9 mouse cellular contexts compared by ENCODE assay signal in the genomic region with DNA sequence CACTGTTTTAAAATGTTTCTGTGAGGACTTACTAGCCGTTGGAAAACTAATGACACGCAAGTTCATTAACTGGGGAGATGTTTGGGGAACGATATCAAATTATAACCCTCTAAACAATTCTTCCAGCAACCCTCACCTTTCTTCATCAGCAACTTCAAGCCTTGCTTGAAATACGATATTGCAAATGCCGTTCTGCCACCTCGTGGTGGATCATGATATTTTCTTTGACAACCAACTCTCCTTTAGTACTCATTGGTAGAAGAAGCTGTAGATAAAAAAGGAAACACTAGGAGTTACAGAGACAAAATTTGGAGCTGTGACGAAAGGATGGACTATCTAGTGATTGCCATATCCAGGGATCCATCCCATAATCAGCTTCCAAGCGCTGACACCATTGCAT.
DNase-seq lines count a peak whose midpoint lies in the region; ATAC-seq and TF ChIP-seq lines count a peak whose summit lies in the region.
"Had no signal": no experiment of that assay in that cellular context is flagged by ENCODE, and none has a peak within 500 bp of the region (broad histone marks: within the 10 kb centered on the region; RNA-seq: fewer than 3 reads in every experiment).

No protein-coding gene starts in this region.

- H3K4me1 ChIP-seq in cerebellum, adult 2 months (ENCODE audit: control insufficient read depth, insufficient read depth, low read length) = no peaks in the 10 kb centered on the region
- H3K4me1 ChIP-seq in kidney, adult 2 months (ENCODE audit: control insufficient read depth, insufficient read depth, low read length) = no peaks in the 10 kb centered on the region
- H3K4me1 ChIP-seq in neural tube, embryonic 12.5 days = no peaks in the 10 kb centered on the region
- H3K4me1 ChIP-seq: embryonic facial prominence, embryonic 13.5 days had no signal

- H3K4me2 ChIP-seq in neural tube, embryonic 12.5 days (replicated peaks) = no peak overlapping the region
- H3K4me2 ChIP-seq: embryonic facial prominence, embryonic 13.5 days had no signal

- H3K9me3 ChIP-seq in neural tube, embryonic 12.5 days = no peaks in the 10 kb centered on the region
- H3K9me3 ChIP-seq: embryonic facial prominence, embryonic 13.5 days had no signal

- no peak overlapping the region for H3K4me3 ChIP-seq in cerebellum, adult 2 months (replicated peaks; ENCODE audit: insufficient read depth, low read depth, low read length)
- no peak overlapping the region for H3K4me3 ChIP-seq in kidney, adult 2 months (ENCODE audit: insufficient read depth, low read depth, low read length)
- H3K4me3 ChIP-seq in neural tube, embryonic 12.5 days = no peak overlapping the region
- H3K4me3 ChIP-seq: embryonic facial prominence, embryonic 13.5 days had no signal

- DNase-seq in urinary bladder, adult 18-20 months (ENCODE audit: low spot score in 2 of 2) = peak; percentile 16 to 30
- no peak for DNase-seq in urinary bladder, postnatal 4 days (ENCODE audit: low spot score in 2 of 2)
- peak; percentile 58 to 59 for DNase-seq in cerebellum, adult 2 months
- peak; percentile 73 for DNase-seq in kidney, adult 2 months
- peak; percentile 68 for DNase-seq in left cerebral cortex, postnatal 4 days

- no peak overlapping the region for H3K9ac ChIP-seq in neural tube, embryonic 12.5 days
- H3K9ac ChIP-seq: embryonic facial prominence, embryonic 13.5 days had no signal

- TF ChIP-seq POLR2A in cerebellum, adult 2 months (IDR thresholded peaks at IDR 0.05; ENCODE audit: borderline replicate concordance, insufficient read depth, low read length) = no peak
- no peak for TF ChIP-seq POLR2A in kidney, adult 2 months (IDR thresholded peaks at IDR 0.05; ENCODE audit: low read depth, low read length)

- H3K27ac ChIP-seq in cerebellum, adult 2 months (ENCODE audit: insufficient read depth, low read length) = no peak overlapping the region
- no peak overlapping the region for H3K27ac ChIP-seq in kidney, adult 2 months (ENCODE audit: insufficient read depth, low read depth, low read length)
- no peak overlapping the region for H3K27ac ChIP-seq in neural tube, embryonic 12.5 days
- H3K27ac ChIP-seq: embryonic facial prominence, embryonic 13.5 days had no signal

- intact Hi-C loops in left cerebral cortex, postnatal 4 days (cut with DNase I) = loop anchor here (1.0 to 10.0 kb wide), 4 partner anchors 84 to 631 kb away; no protein-coding TSS in a partner anchor

- WGBS in cerebellum, adult 2 months = 15% methylated on average over 8 of the region's 8 CpGs
- 12% methylated on average over 8 of the region's 8 CpGs for WGBS in kidney, adult 2 months
- WGBS in neural tube, embryonic 12.5 days = 30% methylated on average over 8 of the region's 8 CpGs

- TF ChIP-seq CTCF in cerebellum, adult 2 months (IDR thresholded peaks at IDR 0.05; ENCODE audit: borderline replicate concordance, insufficient read depth, low read depth, low read length) = peak; percentile 7; the same call in 1 of the 2 replicates
- no peak for TF ChIP-seq CTCF in kidney, adult 2 months (conservative IDR thresholded peaks at IDR 0.05; ENCODE audit: insufficient read depth, insufficient read length, low read depth, low read length)

- no peaks in the 10 kb centered on the region for H3K36me3 ChIP-seq in kidney, adult 2 months (ENCODE audit: control insufficient read depth, insufficient read depth, low read length)
- no peaks in the 10 kb centered on the region for H3K36me3 ChIP-seq in neural tube, embryonic 12.5 days
- H3K36me3 ChIP-seq: embryonic facial prominence, embryonic 13.5 days had no signal

- ATAC-seq in frontal cortex, adult (ENCODE audit: low TSS enrichment) = peak; percentile 100
- peak; percentile 64 for ATAC-seq in neural tube, embryonic 12.5 days (ENCODE audit: low FRiP score, low read depth)
- no peak for ATAC-seq in erythroblast, adult 5-6 weeks (replicated peaks; ENCODE audit: low FRiP score, poor library complexity, severe bottlenecking)

- H3K27me3 ChIP-seq in cerebellum, adult 2 months (ENCODE audit: control insufficient read depth, insufficient read depth, low read length) = no peaks in the 10 kb centered on the region
- no peaks in the 10 kb centered on the region for H3K27me3 ChIP-seq in kidney, adult 2 months (replicated peaks; ENCODE audit: control insufficient read depth, insufficient read depth, low read length)
- no peaks in the 10 kb centered on the region for H3K27me3 ChIP-seq in neural tube, embryonic 12.5 days (replicated peaks)
- H3K27me3 ChIP-seq: embryonic facial prominence, embryonic 13.5 days had no signal

Comparison
In these comparisons a context has a peak if more than half of its experiments do, and no peak if none do; other contexts are left out.
1. DNase-seq: peak in urinary bladder, adult 18-20 months (2 of 2), cerebellum, adult 2 months (2 of 2), kidney, adult 2 months (single experiment) and left cerebral cortex, postnatal 4 days (single experiment); none in urinary bladder, postnatal 4 days (0 of 2).